Mouse (Mus musculus): ENCODE data around the gene Als2. TPM values are rescaled to one million over a fixed set of nuclear protein-coding genes. Genes with fewer than 3 reads are reported as not detected.

Als2 gene
- polyA plus RNA-seq, 1 experiment from 2014 or later: 16.3 TPM

DNA sequence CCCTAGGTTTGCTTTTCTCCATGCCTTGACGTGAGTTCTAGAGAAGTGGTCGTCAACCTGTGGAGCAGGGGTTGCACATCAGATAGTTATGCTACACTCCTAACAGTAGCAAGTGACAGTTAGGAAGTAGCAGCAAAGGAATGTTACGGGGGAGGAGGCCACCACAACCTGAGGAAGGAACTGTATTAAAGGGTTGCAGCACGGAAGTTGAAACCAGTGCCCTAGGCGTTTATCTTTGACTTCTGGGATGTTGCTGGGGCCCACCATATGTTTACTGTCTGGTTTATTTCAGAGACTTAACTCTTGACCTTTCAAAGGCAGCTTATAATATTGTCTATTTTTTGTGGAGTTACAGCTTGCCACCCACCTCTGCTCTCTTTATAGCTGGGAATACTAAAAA, 65.2 kb downstream of the Als2 start:
- no peak overlapping the region for H3K27ac ChIP-seq
- H3K9me3 ChIP-seq: no peaks in the 10 kb centered on the region
- H3K27me3 ChIP-seq (ENCODE audit: poor library complexity, severe bottlenecking): no peaks in the 10 kb centered on the region
- H3K4me1 ChIP-seq: no peaks in the 10 kb centered on the region
- no peak overlapping the region for H3K4me3 ChIP-seq
- no peak for DNase-seq (ENCODE audit: extremely low spot score, low spot score)
- 75% methylated on average over 5 of the region's 5 CpGs for WGBS
- peaks cover 40% of the 10 kb centered on the region for H3K36me3 ChIP-seq (replicated peaks)

- Histone ChIP-seq H3K4me1 (no peaks in the 10 kb centered on the region), H3K4me3 (no peak overlapping the region), H3K36me3 (replicated peaks) (peaks cover 50% of the 10 kb centered on the region), H3K27ac (no peak overlapping the region), H3K27me3 (ENCODE audit: poor library complexity, severe bottlenecking) (no peaks in the 10 kb centered on the region), H3K9me3 (no peaks in the 10 kb centered on the region)
- DNase-seq (ENCODE audit: extremely low spot score, low spot score): no peak
- WGBS: 74% methylated on average over 8 of the region's 8 CpGs
These were observed 66.7 kb downstream of the Als2 start for GRCm38 (mm10) chr1:59170290-59170689.

DNA sequence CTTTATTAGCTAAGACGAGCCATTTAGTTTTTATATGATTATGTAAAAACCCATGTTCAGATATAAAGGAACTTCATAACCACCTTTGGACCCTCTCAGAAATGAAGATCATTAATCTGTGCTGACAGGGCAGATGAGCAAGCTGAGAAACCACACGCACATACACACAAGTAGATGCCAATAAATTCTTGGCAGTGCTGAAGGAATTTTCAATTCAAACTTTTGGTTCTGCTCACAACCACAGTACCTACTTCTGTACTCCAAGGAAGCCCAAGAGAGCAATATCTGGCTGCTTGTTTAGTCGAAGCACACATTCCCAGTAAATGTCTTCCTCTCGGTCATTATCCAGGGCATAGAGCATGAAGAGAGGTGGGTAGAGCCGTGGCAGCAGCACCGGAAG, 67.4 kb downstream of the Als2 start:
- H3K36me3 ChIP-seq (replicated peaks): peaks cover 47% of the 10 kb centered on the region

DNA sequence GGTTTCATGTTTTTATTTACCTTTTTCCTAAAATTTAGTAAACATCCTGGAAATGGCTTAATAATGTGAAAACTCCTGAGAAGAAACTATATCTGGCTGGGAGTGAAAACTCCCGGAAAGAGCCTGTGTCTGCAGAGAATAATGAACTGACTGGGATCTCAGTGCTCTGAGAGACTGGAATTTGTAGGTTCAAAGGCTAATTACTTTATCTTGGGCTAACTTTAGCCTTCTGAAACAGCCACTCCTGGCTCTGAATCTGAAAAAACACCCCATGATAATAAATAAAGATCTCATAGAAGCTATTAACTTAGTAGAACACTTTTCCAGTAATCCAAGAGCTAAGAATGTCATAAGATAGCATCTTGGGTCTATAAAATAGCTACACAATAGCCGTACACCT, 68.5 kb downstream of the Als2 start:
- H3K27ac ChIP-seq: no peak overlapping the region
- H3K36me3 ChIP-seq (replicated peaks): peaks cover 49% of the 10 kb centered on the region
- no peaks in the 10 kb centered on the region for H3K27me3 ChIP-seq (ENCODE audit: poor library complexity, severe bottlenecking)
- peaks cover 5% of the 10 kb centered on the region for H3K4me1 ChIP-seq
- 88% methylated on average over 2 of the region's 2 CpGs for WGBS
- no peak for DNase-seq (ENCODE audit: extremely low spot score, low spot score)
- H3K4me3 ChIP-seq: no peak overlapping the region
- no peaks in the 10 kb centered on the region for H3K9me3 ChIP-seq

More for the DNA sequence above, 67.4 kb downstream of the Als2 start:
- 95% methylated on average over 6 of the region's 6 CpGs for WGBS
- DNase-seq (ENCODE audit: extremely low spot score, low spot score): no peak
- Histone ChIP-seq H3K27ac (no peak overlapping the region), H3K27me3 (ENCODE audit: poor library complexity, severe bottlenecking) (no peaks in the 10 kb centered on the region), H3K9me3 (no peaks in the 10 kb centered on the region), H3K4me1 (no peaks in the 10 kb centered on the region), H3K4me3 (no peak overlapping the region)

- WGBS: 93% methylated on average over 4 of the region's 4 CpGs
- no peak for DNase-seq (ENCODE audit: extremely low spot score, low spot score)
- Histone ChIP-seq H3K36me3 (replicated peaks) (peaks cover 51% of the 10 kb centered on the region), H3K4me1 (peaks cover 13% of the 10 kb centered on the region), H3K27ac (no peak overlapping the region), H3K27me3 (ENCODE audit: poor library complexity, severe bottlenecking) (0 out of 2 replicates have a peak, but pooled peaks cover under 1% of the 10 kb centered on the region), H3K4me3 (no peak overlapping the region), H3K9me3 (no peaks in the 10 kb centered on the region)
These were observed 69.2 kb downstream of the Als2 start for GRCm38 (mm10) chr1:59167654-59168425.

GRCm38 (mm10) chr1:59166232-59166905, 70.7 kb downstream of the Als2 start:
- H3K27ac ChIP-seq: no peak overlapping the region
- H3K4me1 ChIP-seq: peaks cover 24% of the 10 kb centered on the region
- no peak for DNase-seq (ENCODE audit: extremely low spot score, low spot score)
- peaks cover 47% of the 10 kb centered on the region for H3K36me3 ChIP-seq (replicated peaks)
- no peak overlapping the region for H3K4me3 ChIP-seq
- H3K9me3 ChIP-seq: no peaks in the 10 kb centered on the region
- H3K27me3 ChIP-seq (ENCODE audit: poor library complexity, severe bottlenecking): peaks cover 10% of the 10 kb centered on the region; the same call in 1 of the 2 replicates
- WGBS: 96% methylated on average over 9 of the region's 9 CpGs

DNA sequence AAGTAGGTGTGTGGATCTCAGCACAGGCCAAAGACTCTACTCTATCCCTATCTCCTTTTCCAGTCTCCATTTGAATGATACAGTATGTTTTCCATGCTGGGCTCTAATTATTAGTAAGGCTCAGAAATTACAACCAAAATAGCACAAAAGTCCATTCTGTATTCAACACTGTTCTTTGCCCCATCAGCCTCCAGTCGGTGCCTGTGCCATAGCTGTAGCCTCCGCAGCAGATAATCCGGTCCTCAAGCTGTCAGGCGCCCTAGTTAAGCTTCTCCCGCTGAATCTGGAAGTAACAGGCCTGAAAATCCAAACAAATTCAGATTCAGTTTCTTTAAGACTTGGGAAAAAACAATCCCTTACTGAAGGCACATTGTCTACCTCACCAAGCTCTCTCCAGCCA, 73.1 kb downstream of the Als2 start:
- no peak overlapping the region for H3K27ac ChIP-seq
- WGBS: 21% methylated on average over 5 of the region's 5 CpGs
- H3K4me1 ChIP-seq: peaks cover 24% of the 10 kb centered on the region
- no peak overlapping the region for H3K4me3 ChIP-seq
- H3K27me3 ChIP-seq (ENCODE audit: poor library complexity, severe bottlenecking): peaks cover 10% of the 10 kb centered on the region; the same call in 1 of the 2 replicates
- no peak for DNase-seq (ENCODE audit: extremely low spot score, low spot score)
- no peaks in the 10 kb centered on the region for H3K9me3 ChIP-seq
- H3K36me3 ChIP-seq (replicated peaks): peaks cover 35% of the 10 kb centered on the region

GRCm38 (mm10) chr1:59163030-59163461, 74.0 kb downstream of the Als2 start, which contains the start of gene Mpp4:
Gene Mpp4, minus strand, starts transcription at chr1:59163389.
- WGBS: 23% methylated on average over 12 of the region's 12 CpGs
- no peak within 1 kb of the TSS for H3K27ac ChIP-seq
- peaks cover 10% of the 10 kb centered on the region; the same call in 1 of the 2 replicates for H3K27me3 ChIP-seq (ENCODE audit: poor library complexity, severe bottlenecking)
- peaks cover 24% of the 10 kb centered on the region for H3K4me1 ChIP-seq
- no peak within 1 kb of the TSS for H3K4me3 ChIP-seq
- H3K36me3 ChIP-seq (replicated peaks): peaks cover 33% of the 10 kb centered on the region
- H3K9me3 ChIP-seq: no peaks in the 10 kb centered on the region
- no peak for DNase-seq (ENCODE audit: extremely low spot score, low spot score)

DNA sequence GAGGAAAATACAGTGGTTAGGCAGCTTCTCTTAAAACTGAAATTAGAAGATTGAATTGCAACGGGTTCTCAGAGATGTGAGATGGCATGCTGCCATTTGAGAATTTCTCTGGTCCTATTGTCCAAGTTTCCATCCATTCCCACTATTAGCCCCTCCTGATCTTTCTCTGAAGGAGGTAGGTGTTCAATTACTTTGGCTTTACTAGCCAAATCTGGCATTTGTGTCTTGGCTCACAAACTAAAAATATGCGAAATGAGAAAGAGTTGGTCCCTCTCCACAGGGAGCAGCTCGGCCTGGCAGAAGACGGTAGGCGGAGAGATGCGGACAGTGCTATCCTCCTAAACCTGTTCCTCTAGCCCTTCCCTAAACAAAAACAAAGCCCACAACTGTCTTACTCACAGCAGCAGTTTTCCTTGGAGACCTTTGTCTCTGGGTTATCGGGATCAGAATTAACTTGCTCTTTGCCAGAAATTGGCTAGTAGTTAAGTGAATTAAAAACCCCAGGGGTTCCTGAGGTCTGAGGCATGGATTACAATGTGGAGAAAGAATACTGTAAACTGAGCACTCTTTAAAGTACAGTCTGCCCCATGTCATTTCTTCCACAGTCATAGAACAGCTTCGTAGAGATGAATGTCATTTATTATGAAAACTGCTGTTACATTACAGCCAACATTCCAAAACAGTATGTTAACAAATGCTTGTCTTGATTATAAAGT, 74.6 kb downstream of the Als2 start:
- no peak overlapping the region for H3K4me3 ChIP-seq
- WGBS: 26% methylated on average over 8 of the region's 8 CpGs
- peaks cover 27% of the 10 kb centered on the region for H3K36me3 ChIP-seq (replicated peaks)

GRCm38 (mm10) chr1:59161396-59161795, 75.6 kb downstream of the Als2 start:
- no peaks in the 10 kb centered on the region for H3K9me3 ChIP-seq
- no peak overlapping the region for H3K4me3 ChIP-seq
- peaks cover 10% of the 10 kb centered on the region; the same call in 1 of the 2 replicates for H3K27me3 ChIP-seq (ENCODE audit: poor library complexity, severe bottlenecking)
- H3K27ac ChIP-seq: no peak overlapping the region
- DNase-seq (ENCODE audit: extremely low spot score, low spot score): no peak
- H3K36me3 ChIP-seq (replicated peaks): peaks cover 17% of the 10 kb centered on the region
- 63% methylated on average over 6 of the region's 6 CpGs for WGBS
- peaks cover 24% of the 10 kb centered on the region for H3K4me1 ChIP-seq

More for the DNA sequence above, 74.6 kb downstream of the Als2 start:
- H3K4me1 ChIP-seq: peaks cover 24% of the 10 kb centered on the region
- H3K9me3 ChIP-seq: no peaks in the 10 kb centered on the region
- DNase-seq (ENCODE audit: extremely low spot score, low spot score): no peak
- peaks cover 10% of the 10 kb centered on the region; the same call in 1 of the 2 replicates for H3K27me3 ChIP-seq (ENCODE audit: poor library complexity, severe bottlenecking)
- H3K27ac ChIP-seq: no peak overlapping the region

GRCm38 (mm10) chr1:59160871-59161270, 76.2 kb downstream of the Als2 start:
- Histone ChIP-seq H3K4me3 (no peak overlapping the region), H3K27ac (no peak overlapping the region), H3K27me3 (ENCODE audit: poor library complexity, severe bottlenecking) (peaks cover 10% of the 10 kb centered on the region; the same call in 1 of the 2 replicates), H3K36me3 (replicated peaks) (peaks cover 11% of the 10 kb centered on the region), H3K4me1 (peaks cover 24% of the 10 kb centered on the region), H3K9me3 (no peaks in the 10 kb centered on the region)
- no peak for DNase-seq (ENCODE audit: extremely low spot score, low spot score)
- 88% methylated on average over 6 of the region's 6 CpGs for WGBS

DNA sequence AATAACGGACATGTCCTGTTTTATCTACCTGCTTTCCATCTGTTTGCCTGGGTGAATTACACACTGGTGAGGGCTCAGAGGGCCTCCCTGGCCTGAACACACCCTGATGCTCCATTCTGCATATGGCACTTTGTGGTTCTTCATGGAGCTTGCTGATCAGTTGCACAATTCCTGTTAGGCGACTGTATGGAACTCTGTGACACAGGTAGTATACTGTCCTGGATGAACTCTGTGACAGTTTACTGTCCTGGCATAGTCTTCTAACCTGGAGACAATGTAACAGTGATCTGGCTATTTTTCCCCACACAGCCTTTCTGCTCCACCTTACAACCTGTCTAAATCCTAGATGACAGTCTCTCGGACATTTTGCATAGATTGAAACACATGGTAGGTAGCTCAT, 77.9 kb downstream of the Als2 start:
- DNase-seq (ENCODE audit: extremely low spot score, low spot score): no peak
- no peaks in the 10 kb centered on the region for H3K9me3 ChIP-seq
- 88% methylated on average over 3 of the region's 3 CpGs for WGBS

More for the DNA sequence above, 77.9 kb downstream of the Als2 start:
- peaks cover 10% of the 10 kb centered on the region; the same call in 1 of the 2 replicates for H3K27me3 ChIP-seq (ENCODE audit: poor library complexity, severe bottlenecking)
- no peak overlapping the region for H3K4me3 ChIP-seq
- H3K27ac ChIP-seq: no peak overlapping the region
- peaks cover 9% of the 10 kb centered on the region for H3K36me3 ChIP-seq (replicated peaks)
- peaks cover 21% of the 10 kb centered on the region for H3K4me1 ChIP-seq
